Mouse (Mus musculus): Measurements from ENCODE around the gene Cyp4f37. TPM values are rescaled to one million over a fixed set of nuclear protein-coding genes. Genes with fewer than 3 reads are reported as not detected.
A peak's percentile ranks its signal among the peaks of the same experiment; 100 is the strongest.

The Cyp4f37 gene
- polyA plus RNA-seq, 1 experiment = not detected

- no peak overlapping the region for H3K4me3 ChIP-seq (replicated peaks; ENCODE audit: insufficient read depth, low read depth, low read length)
- TF ChIP-seq CTCF (IDR thresholded peaks at IDR 0.05; ENCODE audit: borderline replicate concordance, insufficient read depth, low read depth, low read length) (no peak), POLR2A (IDR thresholded peaks at IDR 0.05; ENCODE audit: borderline replicate concordance, insufficient read depth, low read length) (no peak)
- 93% methylated on average over 4 of the region's 4 CpGs for WGBS
- no peaks in the 10 kb centered on the region for H3K4me1 ChIP-seq (ENCODE audit: control insufficient read depth, insufficient read depth, low read length)
- no peaks in the 10 kb centered on the region for H3K27me3 ChIP-seq (ENCODE audit: control insufficient read depth, insufficient read depth, low read length)
- H3K27ac ChIP-seq (ENCODE audit: insufficient read depth, low read length) = no peak overlapping the region
- DNase-seq = no peak
These were observed 32.8 kb downstream of the Cyp4f37 start for GRCm38 (mm10) chr17:32653860-32654259.

GRCm38 (mm10) chr17:32657041-32657440, 35.9 kb downstream of the Cyp4f37 start:
- Histone ChIP-seq H3K4me3 (replicated peaks; ENCODE audit: insufficient read depth, low read depth, low read length) (no peak overlapping the region), H3K27me3 (ENCODE audit: control insufficient read depth, insufficient read depth, low read length) (no peaks in the 10 kb centered on the region), H3K27ac (ENCODE audit: insufficient read depth, low read length) (no peak overlapping the region), H3K4me1 (ENCODE audit: control insufficient read depth, insufficient read depth, low read length) (no peaks in the 10 kb centered on the region)
- 77% methylated on average over 3 of the region's 3 CpGs for WGBS
- TF ChIP-seq POLR2A (IDR thresholded peaks at IDR 0.05; ENCODE audit: borderline replicate concordance, insufficient read depth, low read length) (no peak), CTCF (IDR thresholded peaks at IDR 0.05; ENCODE audit: borderline replicate concordance, insufficient read depth, low read depth, low read length) (no peak)
- no peak for DNase-seq

- no peaks in the 10 kb centered on the region for H3K27me3 ChIP-seq (ENCODE audit: control insufficient read depth, insufficient read depth, low read length)
- H3K4me1 ChIP-seq (ENCODE audit: control insufficient read depth, insufficient read depth, low read length) = no peaks in the 10 kb centered on the region
- no peak overlapping the region for H3K4me3 ChIP-seq (replicated peaks; ENCODE audit: insufficient read depth, low read depth, low read length)
- DNase-seq = no peak
- TF ChIP-seq CTCF (IDR thresholded peaks at IDR 0.05; ENCODE audit: borderline replicate concordance, insufficient read depth, low read depth, low read length) (no peak), POLR2A (IDR thresholded peaks at IDR 0.05; ENCODE audit: borderline replicate concordance, insufficient read depth, low read length) (no peak)
- 83% methylated on average over 1 of the region's 1 CpGs for WGBS
- no peak overlapping the region for H3K27ac ChIP-seq (ENCODE audit: insufficient read depth, low read length)
These were observed 37.1 kb downstream of the Cyp4f37 start for GRCm38 (mm10) chr17:32658246-32658645.

GRCm38 (mm10) chr17:32658712-32659111, 37.6 kb downstream of the Cyp4f37 start, which contains the start of gene Cyp4f40:
Cyp4f40 (plus strand) TSS chr17:32658900.
- Histone ChIP-seq H3K27me3 (ENCODE audit: control insufficient read depth, insufficient read depth, low read length) (no peaks in the 10 kb centered on the region), H3K4me1 (ENCODE audit: control insufficient read depth, insufficient read depth, low read length) (no peaks in the 10 kb centered on the region), H3K4me3 (replicated peaks; ENCODE audit: insufficient read depth, low read depth, low read length) (no peak within 1 kb of the TSS), H3K27ac (ENCODE audit: insufficient read depth, low read length) (no peak within 1 kb of the TSS)
- no peak for TF ChIP-seq CTCF (IDR thresholded peaks at IDR 0.05; ENCODE audit: borderline replicate concordance, insufficient read depth, low read depth, low read length)
- TF ChIP-seq POLR2A (IDR thresholded peaks at IDR 0.05; ENCODE audit: borderline replicate concordance, insufficient read depth, low read length) = no peak
- WGBS = 7% methylated on average over 2 of the region's 2 CpGs
- peak in 1 of 2 experiments; percentile 18 for DNase-seq

GRCm38 (mm10) chr17:32673976-32674375, 52.9 kb downstream of the Cyp4f37 start:
- H3K4me3 ChIP-seq (replicated peaks; ENCODE audit: insufficient read depth, low read depth, low read length) = no peak overlapping the region

GRCm38 (mm10) chr17:32676040-32676635, 55.0 kb downstream of the Cyp4f37 start:
- no peak for DNase-seq
- WGBS = 31% methylated on average over 21 of the region's 21 CpGs
- Histone ChIP-seq H3K27ac (ENCODE audit: insufficient read depth, low read length) (no peak overlapping the region), H3K27me3 (ENCODE audit: control insufficient read depth, insufficient read depth, low read length) (no peaks in the 10 kb centered on the region), H3K4me3 (replicated peaks; ENCODE audit: insufficient read depth, low read depth, low read length) (no peak overlapping the region), H3K4me1 (ENCODE audit: control insufficient read depth, insufficient read depth, low read length) (no peaks in the 10 kb centered on the region)
- TF ChIP-seq POLR2A (IDR thresholded peaks at IDR 0.05; ENCODE audit: borderline replicate concordance, insufficient read depth, low read length) (no peak), CTCF (IDR thresholded peaks at IDR 0.05; ENCODE audit: borderline replicate concordance, insufficient read depth, low read depth, low read length) (no peak)

More at GRCm38 (mm10) chr17:32673976-32674375, 52.9 kb downstream of the Cyp4f37 start:
- 50% methylated on average over 7 of the region's 7 CpGs for WGBS
- DNase-seq = no peak
- Histone ChIP-seq H3K27me3 (ENCODE audit: control insufficient read depth, insufficient read depth, low read length) (no peaks in the 10 kb centered on the region), H3K27ac (ENCODE audit: insufficient read depth, low read length) (no peak overlapping the region), H3K4me1 (ENCODE audit: control insufficient read depth, insufficient read depth, low read length) (no peaks in the 10 kb centered on the region)
- TF ChIP-seq CTCF (IDR thresholded peaks at IDR 0.05; ENCODE audit: borderline replicate concordance, insufficient read depth, low read depth, low read length) (no peak), POLR2A (IDR thresholded peaks at IDR 0.05; ENCODE audit: borderline replicate concordance, insufficient read depth, low read length) (no peak)

GRCm38 (mm10) chr17:32680404-32680803, 59.3 kb downstream of the Cyp4f37 start:
- Histone ChIP-seq H3K27me3 (ENCODE audit: control insufficient read depth, insufficient read depth, low read length) (no peaks in the 10 kb centered on the region), H3K27ac (ENCODE audit: insufficient read depth, low read length) (no peak overlapping the region), H3K4me3 (replicated peaks; ENCODE audit: insufficient read depth, low read depth, low read length) (no peak overlapping the region), H3K4me1 (ENCODE audit: control insufficient read depth, insufficient read depth, low read length) (no peaks in the 10 kb centered on the region)
- 4% methylated on average over 2 of the region's 2 CpGs for WGBS
- peak; percentile 5 to 16 for DNase-seq
- TF ChIP-seq CTCF (IDR thresholded peaks at IDR 0.05; ENCODE audit: borderline replicate concordance, insufficient read depth, low read depth, low read length) = peak; percentile 37; the same call in 1 of the 2 replicates
- no peak for TF ChIP-seq POLR2A (IDR thresholded peaks at IDR 0.05; ENCODE audit: borderline replicate concordance, insufficient read depth, low read length)

GRCm38 (mm10) chr17:32685048-32685750, 64.1 kb downstream of the Cyp4f37 start, which contains the start of gene Cyp4f15:
Cyp4f15 (plus strand) TSS chr17:32685627.
- 15% methylated on average over 7 of the region's 7 CpGs for WGBS
- H3K4me3 ChIP-seq (replicated peaks; ENCODE audit: insufficient read depth, low read depth, low read length) = no peak within 1 kb of the TSS
- DNase-seq = peak; percentile 16 to 40
- no peak within 1 kb of the TSS for H3K27ac ChIP-seq (ENCODE audit: insufficient read depth, low read length)
- TF ChIP-seq POLR2A (IDR thresholded peaks at IDR 0.05; ENCODE audit: borderline replicate concordance, insufficient read depth, low read length) = no peak
- no peak for TF ChIP-seq CTCF (IDR thresholded peaks at IDR 0.05; ENCODE audit: borderline replicate concordance, insufficient read depth, low read depth, low read length)
- H3K27me3 ChIP-seq (ENCODE audit: control insufficient read depth, insufficient read depth, low read length) = no peaks in the 10 kb centered on the region
- no peaks in the 10 kb centered on the region for H3K4me1 ChIP-seq (ENCODE audit: control insufficient read depth, insufficient read depth, low read length)

Other genes with a start within 250 kb of the Cyp4f37 start
- gene Wiz, start 231.9 kb upstream of the Cyp4f37 start, polyA plus RNA-seq (2012; rRNA removed) = 48.5 and 51.2 TPM in 2 replicates
- 0.92 and 1.2 TPM in 2 replicates for gene Rasal3, start 217.7 kb upstream of the Cyp4f37 start, polyA plus RNA-seq (2012; rRNA removed)
- not detected in 2 replicates for gene Pglyrp2, start 197.1 kb upstream of the Cyp4f37 start, polyA plus RNA-seq (2012; rRNA removed)
- gene Cyp4f39, start 168.6 kb upstream of the Cyp4f37 start, polyA plus RNA-seq (2012; rRNA removed) = 0.18 TPM in 1 of 2 replicates, not detected in the other
- 6.8 and 7.8 TPM in 2 replicates for gene Cyp4f17, start 115.3 kb upstream of the Cyp4f37 start, polyA plus RNA-seq (2012; rRNA removed)
- 21.8 and 24.6 TPM in 2 replicates for gene Cyp4f16, start 84.8 kb upstream of the Cyp4f37 start, polyA plus RNA-seq (2012; rRNA removed)
- gene Cyp4f40, start 37.6 kb downstream of the Cyp4f37 start, polyA plus RNA-seq (2012; rRNA removed) = not detected in 2 replicates
- 5.1 and 5.9 TPM in 2 replicates for gene Cyp4f15, start 64.3 kb downstream of the Cyp4f37 start, polyA plus RNA-seq (2012; rRNA removed)
- gene Zfp871, start 167.0 kb downstream of the Cyp4f37 start, polyA plus RNA-seq (2012; rRNA removed) = 25.9 and 28.8 TPM in 2 replicates
- gene Zfp811, start 188.6 kb downstream of the Cyp4f37 start, polyA plus RNA-seq (2012; rRNA removed) = 6.4 and 7.2 TPM in 2 replicates
- 13.3 and 15.7 TPM in 2 replicates for gene Zfp799, start 209.0 kb downstream of the Cyp4f37 start, polyA plus RNA-seq (2012; rRNA removed)

Measured in cerebellum, adult 2 months (tissue).